Mouse (Mus musculus): ENCODE measurements at regions not wholly inside any gene's neighbourhood (a gene's known extent, or its start where the extent isn't known, plus 50 kb on each side); places are given as distances from the start of the nearest gene placed in this dataset.

DNA sequence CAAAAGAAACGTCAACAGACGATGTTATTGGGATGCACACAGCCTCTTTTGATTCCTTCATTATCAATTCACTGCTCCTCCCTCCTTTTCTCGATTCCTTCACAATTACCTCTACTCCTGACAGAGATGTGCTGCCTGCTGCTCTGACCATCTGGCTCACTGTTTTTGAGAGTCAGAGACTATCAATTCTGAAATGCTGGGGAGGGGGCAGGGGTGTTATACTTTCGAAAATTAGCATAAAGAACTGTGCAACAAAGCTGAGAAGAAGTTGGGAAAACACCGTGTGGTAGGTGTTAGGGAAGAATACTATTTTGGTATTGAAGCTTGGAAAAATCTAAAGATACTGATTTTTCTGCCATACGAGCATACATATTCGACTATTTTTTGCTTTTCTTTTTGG, 96.4 kb downstream of the Nedd1 start:
- Histone ChIP-seq H3K27ac (ENCODE audit: low read depth, low read length) (no peak overlapping the region), H3K27me3 (replicated peaks; ENCODE audit: control insufficient read depth, insufficient read depth, low read length) (no peaks in the 10 kb centered on the region), H3K9ac (ENCODE audit: low read depth, low read length) (no peak overlapping the region), H3K4me1 (ENCODE audit: control insufficient read depth, insufficient read depth, low read depth, low read length) (no peaks in the 10 kb centered on the region), H3K9me3 (ENCODE audit: control insufficient read depth, low read length) (no peaks in the 10 kb centered on the region), H3K4me3 (ENCODE audit: low read length) (no peak overlapping the region), H3K36me3 (ENCODE audit: control insufficient read depth, insufficient read depth, low read length) (no peaks in the 10 kb centered on the region), H3K4me2 (ENCODE audit: low read length) (no peak overlapping the region)
- WGBS, result 65% methylated on average over 7 of the region's 7 CpGs
- ATAC-seq, result no peak

DNA sequence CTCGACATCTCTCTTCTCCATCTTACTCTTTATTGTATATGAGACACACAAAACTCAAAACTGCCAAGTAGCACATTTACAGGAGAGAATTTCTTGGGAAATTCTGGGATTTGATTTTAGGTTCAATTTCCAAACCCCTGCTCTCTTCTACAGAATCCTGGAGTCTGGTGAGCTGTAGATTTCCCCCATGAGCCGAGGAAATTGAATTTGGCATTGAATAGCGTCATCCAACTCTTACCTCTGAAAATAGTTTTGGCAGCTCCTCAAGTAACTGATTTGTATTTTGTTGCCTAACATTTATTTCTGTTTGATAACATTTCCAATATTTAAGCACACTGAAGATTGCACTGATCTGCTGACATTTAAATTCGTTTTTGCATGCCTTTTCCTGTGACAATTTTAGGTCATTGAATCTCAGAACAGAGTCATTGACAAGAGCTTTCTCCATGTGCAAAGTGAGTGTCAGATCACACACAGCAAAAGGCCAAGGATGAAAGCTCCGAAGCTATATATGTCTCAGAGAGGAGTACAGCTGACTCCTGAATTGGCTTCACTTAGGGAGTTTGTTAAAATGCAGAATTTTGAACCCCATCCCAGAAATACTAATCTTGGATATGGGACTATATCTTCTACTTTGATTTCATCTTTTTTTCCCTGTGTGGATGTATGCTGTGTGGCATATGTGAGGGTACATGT, 106.4 kb downstream of the Nedd1 start:
- Histone ChIP-seq H3K36me3 (ENCODE audit: control insufficient read depth, insufficient read depth, low read length) (no peaks in the 10 kb centered on the region), H3K4me2 (ENCODE audit: low read length) (no peak overlapping the region), H3K4me1 (ENCODE audit: control insufficient read depth, insufficient read depth, low read depth, low read length) (no peaks in the 10 kb centered on the region), H3K9ac (ENCODE audit: low read depth, low read length) (no peak overlapping the region), H3K27ac (ENCODE audit: low read depth, low read length) (no peak overlapping the region), H3K27me3 (replicated peaks; ENCODE audit: control insufficient read depth, insufficient read depth, low read length) (no peaks in the 10 kb centered on the region), H3K9me3 (ENCODE audit: control insufficient read depth, low read length) (no peaks in the 10 kb centered on the region), H3K4me3 (ENCODE audit: low read length) (no peak overlapping the region)
- no peak for ATAC-seq
- WGBS, result 81% methylated on average over 5 of the region's 5 CpGs

DNA sequence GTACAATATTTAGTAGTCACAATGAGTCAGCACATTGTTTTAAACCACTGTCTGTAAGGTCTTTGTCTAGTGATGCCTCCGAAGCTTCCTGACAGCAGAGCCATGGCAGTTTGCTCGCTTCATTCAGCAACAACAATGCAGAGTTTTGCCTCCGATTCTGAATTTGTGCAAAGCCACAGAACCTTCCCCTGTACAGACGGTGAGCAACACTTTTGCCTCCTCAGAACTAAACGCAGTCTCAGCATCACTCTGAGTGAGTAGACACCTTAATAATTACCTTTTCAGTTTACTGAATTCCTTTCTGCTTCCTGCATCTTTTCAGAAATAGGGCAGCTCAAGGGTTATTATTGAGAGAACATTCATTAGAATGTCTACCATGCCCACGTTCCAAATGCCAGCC, 107.9 kb downstream of the Nedd1 start:
- H3K4me3 ChIP-seq (ENCODE audit: low read length), result no peak overlapping the region
- no peak overlapping the region for H3K9ac ChIP-seq (ENCODE audit: low read depth, low read length)
- no peaks in the 10 kb centered on the region for H3K27me3 ChIP-seq (replicated peaks; ENCODE audit: control insufficient read depth, insufficient read depth, low read length)
- H3K27ac ChIP-seq (ENCODE audit: low read depth, low read length), result no peak overlapping the region
- ATAC-seq, result no peak
- no peaks in the 10 kb centered on the region for H3K36me3 ChIP-seq (ENCODE audit: control insufficient read depth, insufficient read depth, low read length)
- no peaks in the 10 kb centered on the region for H3K4me1 ChIP-seq (ENCODE audit: control insufficient read depth, insufficient read depth, low read depth, low read length)
- H3K9me3 ChIP-seq (ENCODE audit: control insufficient read depth, low read length), result no peaks in the 10 kb centered on the region
- 22% methylated on average over 6 of the region's 6 CpGs for WGBS
- H3K4me2 ChIP-seq (ENCODE audit: low read length), result no peak overlapping the region

DNA sequence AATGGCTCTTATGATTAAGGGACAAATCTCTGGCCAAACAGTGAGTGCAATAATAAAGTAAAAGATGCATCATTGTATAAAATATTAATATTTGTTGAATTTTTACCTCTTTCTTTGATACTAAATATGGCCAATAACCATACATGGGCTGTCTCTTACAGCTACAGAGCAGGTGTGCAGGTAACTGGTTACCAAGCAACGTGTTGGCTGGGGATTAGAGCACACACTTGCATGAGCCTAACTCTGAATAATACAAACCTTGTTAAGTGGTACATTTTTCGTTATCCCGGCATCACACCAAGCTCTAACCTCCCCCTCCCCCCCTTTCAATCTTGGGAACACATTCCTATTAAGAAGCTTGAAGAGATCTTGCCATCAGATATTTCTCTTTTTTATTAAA, 111.2 kb downstream of the Nedd1 start:
- Histone ChIP-seq H3K4me2 (ENCODE audit: low read length) (no peak overlapping the region), H3K4me1 (ENCODE audit: control insufficient read depth, insufficient read depth, low read depth, low read length) (no peaks in the 10 kb centered on the region), H3K9me3 (ENCODE audit: control insufficient read depth, low read length) (no peaks in the 10 kb centered on the region), H3K4me3 (ENCODE audit: low read length) (no peak overlapping the region), H3K9ac (ENCODE audit: low read depth, low read length) (no peak overlapping the region), H3K27me3 (replicated peaks; ENCODE audit: control insufficient read depth, insufficient read depth, low read length) (no peaks in the 10 kb centered on the region), H3K27ac (ENCODE audit: low read depth, low read length) (no peak overlapping the region), H3K36me3 (ENCODE audit: control insufficient read depth, insufficient read depth, low read length) (no peaks in the 10 kb centered on the region)
- ATAC-seq, result no peak
- 72% methylated on average over 3 of the region's 3 CpGs for WGBS

DNA sequence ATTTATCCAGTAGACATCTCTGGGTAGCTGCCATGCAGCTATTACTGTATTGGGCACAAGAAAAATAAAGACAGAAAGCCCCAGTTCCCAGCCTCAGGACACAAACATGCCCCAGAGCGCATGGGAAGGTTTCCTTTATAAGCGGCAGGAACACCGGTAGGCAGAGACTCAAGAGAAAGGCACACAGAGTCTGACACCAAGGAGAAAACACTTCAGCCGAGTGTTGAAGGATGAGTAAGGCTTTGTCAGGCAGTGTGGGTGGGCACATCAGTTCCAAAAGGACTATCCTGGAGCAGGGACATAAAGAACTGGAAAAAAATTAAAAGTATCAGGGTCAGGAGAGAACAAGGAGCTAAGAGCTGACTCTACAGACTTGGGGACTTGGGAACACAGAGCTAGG, 115.5 kb downstream of the Nedd1 start:
- no peak for ATAC-seq
- H3K27me3 ChIP-seq (replicated peaks; ENCODE audit: control insufficient read depth, insufficient read depth, low read length), result no peaks in the 10 kb centered on the region
- no peak overlapping the region for H3K4me3 ChIP-seq (ENCODE audit: low read length)
- 21% methylated on average over 4 of the region's 4 CpGs for WGBS
- H3K4me1 ChIP-seq (ENCODE audit: control insufficient read depth, insufficient read depth, low read depth, low read length), result no peaks in the 10 kb centered on the region
- no peaks in the 10 kb centered on the region for H3K9me3 ChIP-seq (ENCODE audit: control insufficient read depth, low read length)
- H3K9ac ChIP-seq (ENCODE audit: low read depth, low read length), result no peak overlapping the region
- H3K4me2 ChIP-seq (ENCODE audit: low read length), result no peak overlapping the region
- H3K27ac ChIP-seq (ENCODE audit: low read depth, low read length), result no peak overlapping the region
- no peaks in the 10 kb centered on the region for H3K36me3 ChIP-seq (ENCODE audit: control insufficient read depth, insufficient read depth, low read length)

DNA sequence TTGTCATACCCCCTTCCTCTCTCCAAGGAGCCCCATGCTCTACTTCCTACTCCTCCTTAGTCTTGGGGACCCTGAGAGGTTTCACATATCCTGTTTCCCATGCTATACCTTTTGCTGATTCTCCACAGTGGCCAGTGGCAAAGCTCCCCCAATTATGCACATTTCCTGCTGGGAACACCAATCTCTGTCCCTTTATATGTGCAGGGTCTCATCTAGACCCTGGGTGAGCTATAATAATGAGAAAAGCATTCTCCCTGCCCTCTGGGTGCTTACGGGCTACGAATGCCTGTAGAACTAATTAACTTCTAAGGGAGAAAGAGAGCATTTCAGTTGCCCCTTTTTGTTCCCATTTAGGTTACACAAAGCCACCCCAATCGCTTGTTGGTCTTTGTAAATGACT, 116.6 kb downstream of the Nedd1 start:
- no peaks in the 10 kb centered on the region for H3K27me3 ChIP-seq (replicated peaks; ENCODE audit: control insufficient read depth, insufficient read depth, low read length)
- H3K9me3 ChIP-seq (ENCODE audit: control insufficient read depth, low read length), result no peaks in the 10 kb centered on the region
- H3K36me3 ChIP-seq (ENCODE audit: control insufficient read depth, insufficient read depth, low read length), result no peaks in the 10 kb centered on the region
- H3K4me3 ChIP-seq (ENCODE audit: low read length), result no peak overlapping the region
- no peak overlapping the region for H3K27ac ChIP-seq (ENCODE audit: low read depth, low read length)
- H3K4me1 ChIP-seq (ENCODE audit: control insufficient read depth, insufficient read depth, low read depth, low read length), result no peaks in the 10 kb centered on the region
- 21% methylated on average over 3 of the region's 3 CpGs for WGBS
- ATAC-seq, result no peak
- no peak overlapping the region for H3K9ac ChIP-seq (ENCODE audit: low read depth, low read length)
- no peak overlapping the region for H3K4me2 ChIP-seq (ENCODE audit: low read length)

DNA sequence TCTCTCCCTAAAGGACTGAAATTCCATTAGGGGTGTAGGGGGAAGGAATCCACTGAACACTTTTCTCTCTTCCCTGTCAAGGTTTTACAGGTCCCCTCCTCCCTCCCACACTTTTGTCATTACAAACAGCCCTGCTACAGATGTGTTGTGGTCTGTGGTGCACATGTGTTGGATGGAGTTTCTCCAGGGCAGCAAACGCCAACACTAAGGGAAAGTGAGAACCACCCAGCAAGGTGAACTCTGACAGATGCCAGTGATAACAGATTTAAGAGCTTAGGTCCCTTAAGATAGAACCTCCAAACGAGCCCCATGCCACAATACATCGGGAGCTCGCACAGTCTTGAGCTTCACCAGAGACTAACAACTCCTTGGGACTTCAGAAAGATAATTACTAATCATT, 122.1 kb downstream of the Nedd1 start:
- Histone ChIP-seq H3K27ac (ENCODE audit: low read depth, low read length) (no peak overlapping the region), H3K4me3 (ENCODE audit: low read length) (no peak overlapping the region), H3K4me1 (ENCODE audit: control insufficient read depth, insufficient read depth, low read depth, low read length) (no peaks in the 10 kb centered on the region), H3K36me3 (ENCODE audit: control insufficient read depth, insufficient read depth, low read length) (no peaks in the 10 kb centered on the region), H3K9ac (ENCODE audit: low read depth, low read length) (no peak overlapping the region), H3K9me3 (ENCODE audit: control insufficient read depth, low read length) (no peaks in the 10 kb centered on the region), H3K27me3 (replicated peaks; ENCODE audit: control insufficient read depth, insufficient read depth, low read length) (no peaks in the 10 kb centered on the region; the same call in 1 of the 2 replicates), H3K4me2 (ENCODE audit: low read length) (no peak overlapping the region)
- 76% methylated on average over 4 of the region's 4 CpGs for WGBS
- ATAC-seq, result no peak

DNA sequence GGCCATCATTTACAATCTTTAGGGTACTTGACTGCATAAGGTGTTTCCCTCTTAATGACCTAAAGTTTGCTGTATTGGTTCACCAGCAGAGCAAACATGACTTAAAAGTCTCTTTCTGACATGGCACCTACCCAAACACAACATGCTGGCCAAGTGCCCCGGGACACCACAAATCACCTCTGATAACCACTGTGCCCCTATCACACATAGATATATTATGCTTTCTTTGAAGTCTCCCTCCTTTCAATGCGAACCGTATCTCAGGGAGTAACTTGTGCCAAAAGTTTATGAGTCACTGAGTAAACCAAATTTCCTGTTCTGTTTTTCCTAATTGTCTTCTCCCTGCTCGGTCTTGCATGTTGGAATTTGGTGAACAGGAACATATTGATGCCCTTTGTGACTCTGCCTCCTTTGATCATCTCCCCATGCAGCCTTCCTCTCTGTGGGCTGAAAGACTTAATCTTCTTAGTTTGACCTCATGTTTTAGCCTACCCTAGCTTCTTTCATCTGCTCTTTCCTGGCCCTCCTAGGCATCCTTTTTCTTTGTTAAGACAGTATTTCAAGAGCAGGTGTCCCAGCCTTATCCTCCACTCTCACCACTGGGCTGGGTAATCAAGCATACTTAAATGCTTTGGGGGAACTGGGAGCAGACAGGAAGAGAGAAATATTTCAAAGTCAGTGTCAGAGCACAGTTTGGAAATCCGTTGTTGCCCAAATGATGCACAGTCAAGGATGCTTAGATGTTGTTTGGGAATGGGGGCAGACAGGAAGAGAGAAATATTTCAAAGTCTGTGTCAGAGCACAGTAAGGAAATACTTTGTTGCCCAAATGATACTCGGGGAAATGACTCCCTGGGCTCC, 126.5 kb downstream of the Nedd1 start:
- no peak for ATAC-seq
- Histone ChIP-seq H3K27ac (ENCODE audit: low read depth, low read length) (no peak overlapping the region), H3K27me3 (replicated peaks; ENCODE audit: control insufficient read depth, insufficient read depth, low read length) (no peaks in the 10 kb centered on the region; the same call in 1 of the 2 replicates), H3K4me2 (ENCODE audit: low read length) (no peak overlapping the region), H3K4me1 (ENCODE audit: control insufficient read depth, insufficient read depth, low read depth, low read length) (no peaks in the 10 kb centered on the region), H3K9me3 (ENCODE audit: control insufficient read depth, low read length) (no peaks in the 10 kb centered on the region), H3K4me3 (ENCODE audit: low read length) (no peak overlapping the region), H3K36me3 (ENCODE audit: control insufficient read depth, insufficient read depth, low read length) (no peaks in the 10 kb centered on the region), H3K9ac (ENCODE audit: low read depth, low read length) (no peak overlapping the region)
- 24% methylated on average over 6 of the region's 6 CpGs for WGBS

DNA sequence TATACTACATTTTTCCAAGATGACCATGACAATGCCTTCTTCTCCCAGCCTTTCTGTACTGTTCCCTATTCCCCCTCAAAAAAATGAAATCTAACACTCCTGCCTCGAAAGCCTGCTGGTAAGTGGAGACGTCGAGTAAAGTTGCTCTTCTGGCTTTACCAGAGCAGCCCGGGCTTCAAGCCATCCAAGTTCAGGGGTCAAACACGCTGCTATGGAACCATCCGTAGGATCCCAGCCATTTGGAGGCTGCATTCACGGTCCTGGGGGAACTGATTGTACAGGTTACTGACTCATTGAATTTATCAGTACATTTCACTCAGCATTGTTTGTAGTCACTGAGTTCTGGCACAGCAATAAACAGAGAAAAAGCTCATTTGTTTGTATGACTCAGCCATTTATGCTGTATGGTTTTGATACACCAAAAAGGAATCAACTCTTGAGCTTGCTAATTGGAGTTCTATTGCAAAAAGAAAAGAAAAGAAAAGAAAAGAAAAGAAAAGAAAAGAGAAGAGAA, 128.2 kb downstream of the Nedd1 start:
- Histone ChIP-seq H3K4me2 (ENCODE audit: low read length) (no peak overlapping the region), H3K27ac (ENCODE audit: low read depth, low read length) (no peak overlapping the region), H3K27me3 (replicated peaks; ENCODE audit: control insufficient read depth, insufficient read depth, low read length) (no peaks in the 10 kb centered on the region; the same call in 1 of the 2 replicates), H3K36me3 (ENCODE audit: control insufficient read depth, insufficient read depth, low read length) (no peaks in the 10 kb centered on the region), H3K9me3 (ENCODE audit: control insufficient read depth, low read length) (no peaks in the 10 kb centered on the region), H3K4me1 (ENCODE audit: control insufficient read depth, insufficient read depth, low read depth, low read length) (no peaks in the 10 kb centered on the region), H3K4me3 (ENCODE audit: low read length) (no peak overlapping the region), H3K9ac (ENCODE audit: low read depth, low read length) (no peak overlapping the region)
- ATAC-seq, result no peak
- 50% methylated on average over 7 of the region's 7 CpGs for WGBS

Data from hindbrain, embryonic 16.5 days (tissue).